Mouse (Mus musculus) heart, adult 9 months (tissue): ENCODE results near the gene Vmn1r212.
"Not testable (repeated sequence)": the region's sequence is repeated elsewhere in the genome, so short reads cannot be mapped to it uniquely, and the experiment has no call there.

Experiments
- DNase-seq, 2 experiments: peaks; one replicate each; pipeline ENCODE4 v3.0.0; 2022; ENCODE audit warnings: low spot score in 2 of 2

Vmn1r212 gene

GRCm38 (mm10) chr13:22884105-22884504 lies at the start of gene Vmn1r212:
Gene Vmn1r212 (minus strand): TSS chr13:22884205.
- DNase-seq = no peak

DNA sequence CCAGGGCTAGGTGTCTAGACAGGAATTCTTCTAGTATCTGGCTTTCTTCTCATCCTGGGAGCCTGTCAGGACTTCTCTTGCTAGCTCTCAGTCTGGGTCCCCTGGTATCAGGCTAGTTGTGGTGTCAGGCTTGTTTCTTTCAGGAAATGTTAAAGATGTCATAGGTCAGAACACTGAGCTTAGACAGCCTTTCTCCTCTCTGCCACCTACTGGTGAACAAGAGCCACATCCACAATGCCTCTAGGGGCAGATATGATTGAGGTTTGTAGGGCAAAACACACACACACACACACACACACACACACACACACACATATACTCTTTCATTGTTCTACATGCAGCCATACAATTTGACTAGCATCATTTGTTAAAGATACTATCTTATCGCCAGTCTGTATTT lies 4.7 kb downstream of the Vmn1r212 start:
- DNase-seq = no peak

DNA sequence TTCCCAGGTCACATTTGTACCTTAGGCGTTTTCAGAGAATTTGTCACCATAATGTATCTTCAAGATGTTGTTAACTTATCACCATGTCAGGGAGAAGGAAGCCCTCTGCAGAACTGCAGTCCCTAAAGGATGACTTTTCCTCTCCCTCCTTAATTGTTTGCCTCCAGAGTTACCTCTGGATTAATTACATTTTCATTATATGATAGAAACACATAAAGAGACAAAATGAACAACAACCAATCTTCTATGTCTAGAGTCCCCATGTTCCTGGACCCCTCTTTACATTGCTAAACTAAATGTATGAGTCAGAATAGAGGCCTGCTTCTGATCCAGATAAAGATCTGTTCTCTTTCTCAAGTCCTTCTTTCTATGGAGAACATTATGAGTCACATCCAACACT lies 26.5 kb downstream of the Vmn1r212 start, which contains the start of gene Vmn1r211:
Gene Vmn1r211, minus strand, starts transcription at position 101 of the 400 bp plus-strand sequence.
- DNase-seq = no peak

- no peak for DNase-seq
Observed at GRCm38 (mm10) chr13:22854760-22855159, 29.2 kb downstream of the Vmn1r212 start.

DNA sequence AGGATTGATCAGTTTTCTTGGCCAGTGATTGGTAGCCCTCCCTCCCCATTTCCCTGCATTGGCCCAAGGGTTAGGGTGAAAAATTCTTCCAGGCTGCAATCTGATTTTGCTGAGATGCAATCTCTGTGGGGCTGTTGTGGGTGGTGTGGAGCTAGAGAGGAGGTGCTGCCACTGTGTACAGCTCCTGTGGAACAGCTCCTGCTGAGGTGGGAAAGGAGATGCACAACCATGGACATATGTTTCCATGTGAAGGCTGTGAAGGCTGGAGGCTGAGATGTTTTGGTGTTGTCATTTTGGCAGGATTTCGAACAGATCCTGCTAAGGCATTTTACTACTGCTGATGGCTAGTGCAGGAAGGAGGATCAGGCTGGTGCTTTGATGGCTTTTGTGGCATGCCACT lies 37.2 kb downstream of the Vmn1r212 start:
- no peak for DNase-seq

DNA sequence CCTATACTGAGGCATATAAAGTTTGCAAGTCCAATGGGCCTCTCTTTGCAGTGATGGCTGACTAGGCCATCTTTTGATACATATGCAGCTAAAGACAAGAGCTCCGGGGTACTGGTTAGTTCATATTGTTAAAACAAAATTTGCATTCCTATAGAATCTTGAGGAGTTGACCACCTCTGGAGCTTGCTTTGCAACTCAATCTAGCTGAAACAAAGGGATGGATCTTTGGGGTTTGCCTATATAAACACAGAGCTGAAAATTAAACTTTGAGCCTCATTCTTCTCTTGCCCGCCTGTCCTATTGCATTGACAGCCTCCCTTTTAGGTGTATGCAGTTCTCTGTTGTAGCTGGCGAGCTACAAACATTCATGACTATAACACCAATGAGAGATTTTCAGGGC lies 39.7 kb downstream of the Vmn1r212 start:
- not testable (repeated sequence) for DNase-seq
